Mouse (Mus musculus) embryonic stem cell, embryonic (primary cell): ENCODE measurements around the gene Gm4450.
"Not testable (repeated sequence)": the region's sequence is repeated elsewhere in the genome, so short reads cannot be mapped to it uniquely, and the experiment has no call there.

Experiments used
- CTCF ChIA-PET, 4 experiments: fragments of 300-600 bp in 2 of 4; fragments of 350-600 bp in 2 of 4; sonication (Branson Sonifier 250); formaldehyde crosslinking; loops; one replicate each; lab custom pipeline; 2022; ENCODE audit warnings: inconsistent platforms in 2 of 4; lab: Charles Lee
- POLR2A ChIA-PET, 4 experiments: fragments of 300-600 bp in 2 of 4; fragments of 350-600 bp in 2 of 4; sonication (Branson Sonifier 250); formaldehyde crosslinking; loops; one replicate each; lab custom pipeline; 2022; ENCODE audit warnings: antibody characterized with exemption in 4 of 4, inconsistent platforms in 1 of 4; lab: Charles Lee

Gene Gm4450

DNA sequence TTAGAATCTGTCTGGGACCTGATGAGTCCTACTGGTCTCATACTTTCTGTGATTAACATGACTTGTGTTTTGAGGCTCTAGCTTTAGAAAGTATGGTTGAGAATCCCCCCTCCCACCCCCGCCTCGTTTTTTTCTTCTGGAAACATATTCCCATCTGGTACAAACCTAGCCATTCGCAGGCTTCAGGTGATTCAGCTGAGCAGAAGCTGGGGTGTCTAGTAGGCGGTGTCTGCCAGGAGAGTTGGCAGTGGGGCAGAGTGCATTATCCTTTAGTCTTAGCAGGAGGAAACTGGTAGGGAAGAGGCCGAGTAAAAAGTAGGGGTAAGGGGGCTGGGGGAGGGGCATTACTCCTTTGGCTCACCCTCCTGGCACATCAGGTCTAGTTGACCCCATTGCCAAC lies 30.2 kb downstream of the Gm4450 start:
- POLR2A ChIA-PET, result no interaction called here
- CTCF ChIA-PET, result interaction anchor here in 1 of 4 experiments (1.3 kb wide), 1 partner anchor 44 kb away, joined by 4 read pairs; the partner anchor contains the start of gene Zfp697

DNA sequence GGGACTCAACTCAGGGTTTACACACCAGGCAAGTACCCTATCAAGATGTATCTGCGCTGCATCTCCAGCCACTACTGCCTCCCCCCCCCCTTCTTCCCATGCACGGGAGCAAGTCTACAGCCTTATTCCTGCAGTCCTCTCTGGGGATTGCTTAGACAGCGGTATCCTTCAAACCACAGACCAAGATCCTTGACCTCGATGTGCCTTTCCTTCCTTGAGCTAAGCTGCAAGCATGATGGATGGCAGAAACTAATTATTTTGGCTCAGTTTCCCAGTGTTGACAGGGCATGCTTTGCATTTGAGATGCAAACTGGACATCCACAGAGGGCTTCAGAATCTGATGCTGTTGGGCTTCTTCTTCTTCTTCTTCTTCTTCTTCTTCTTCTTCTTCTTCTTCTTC lies 34.0 kb downstream of the Gm4450 start:
- ChIA-PET POLR2A (no interaction called here), CTCF (no interaction called here)

DNA sequence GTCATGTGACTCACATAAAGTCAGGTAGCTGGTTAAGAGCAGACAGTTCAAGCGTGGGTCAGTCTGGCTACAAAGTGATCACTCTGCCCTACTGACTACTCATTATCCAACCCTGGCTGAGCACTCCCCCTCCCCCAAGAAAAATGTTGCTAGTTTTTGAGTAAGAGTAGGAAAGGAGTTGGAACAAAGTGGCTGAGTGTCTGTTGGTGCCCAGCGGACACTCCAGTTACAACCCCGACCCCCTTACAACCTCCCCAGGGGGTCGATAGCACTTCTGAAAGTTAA lies 37.2 kb downstream of the Gm4450 start:
- POLR2A ChIA-PET, result interaction anchor here in 1 of 4 experiments (1.0 kb wide), 1 partner anchor 71 kb away, joined by 4 read pairs; no protein-coding TSS in a partner anchor
- CTCF ChIA-PET, result interaction anchor here in 1 of 4 experiments (1.6 kb wide), 1 partner anchor 57 kb away, joined by 3 read pairs; no protein-coding TSS in a partner anchor

DNA sequence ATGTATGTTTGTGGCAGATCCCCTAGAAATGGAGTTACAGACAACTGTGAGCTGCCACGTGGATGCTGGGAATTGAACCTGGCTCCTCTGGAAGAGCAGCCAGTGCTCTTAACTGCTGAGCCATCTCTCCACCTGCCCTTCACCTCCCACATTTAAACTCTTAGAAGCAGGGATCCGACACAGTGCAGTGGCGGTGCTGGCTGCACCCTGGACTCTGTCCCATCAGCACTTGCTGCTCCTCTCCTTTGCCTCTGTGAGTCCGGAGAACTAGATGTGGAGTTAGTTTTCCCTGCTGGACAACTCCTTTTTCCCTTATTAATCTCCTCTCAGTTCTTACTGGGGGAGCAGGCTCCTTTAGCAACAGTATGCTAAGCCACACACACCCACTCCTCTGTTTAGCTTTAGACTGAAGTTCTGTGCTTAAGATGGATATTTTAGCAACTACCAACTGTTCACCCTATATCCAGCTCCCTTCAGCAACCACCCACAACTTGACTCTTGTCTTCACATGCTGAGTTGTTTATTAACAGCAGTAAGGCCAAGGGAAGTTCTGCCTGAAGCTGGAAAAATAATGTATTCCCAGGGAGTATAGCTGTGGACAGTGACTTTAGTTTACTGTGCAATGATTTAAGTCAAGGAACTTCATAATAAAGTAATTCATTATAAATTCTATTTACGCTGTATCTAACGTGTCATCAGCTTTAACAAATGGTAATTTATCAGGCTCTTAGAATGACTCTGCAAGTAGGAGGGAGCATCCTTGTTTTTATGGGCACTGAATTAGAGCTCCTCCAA lies 37.7 kb downstream of the Gm4450 start:
- ChIA-PET CTCF (interaction anchor here in 2 of 4 experiments (1.0 to 1.6 kb wide), 2 partner anchors 37 to 57 kb away, joined by 3 read pairs; partner anchors contain the start of gene Zfp697 (in 1 of the 2)), POLR2A (interaction anchor here in 1 of 4 experiments (1.0 kb wide), 1 partner anchor 71 kb away, joined by 4 read pairs; no protein-coding TSS in a partner anchor)

DNA sequence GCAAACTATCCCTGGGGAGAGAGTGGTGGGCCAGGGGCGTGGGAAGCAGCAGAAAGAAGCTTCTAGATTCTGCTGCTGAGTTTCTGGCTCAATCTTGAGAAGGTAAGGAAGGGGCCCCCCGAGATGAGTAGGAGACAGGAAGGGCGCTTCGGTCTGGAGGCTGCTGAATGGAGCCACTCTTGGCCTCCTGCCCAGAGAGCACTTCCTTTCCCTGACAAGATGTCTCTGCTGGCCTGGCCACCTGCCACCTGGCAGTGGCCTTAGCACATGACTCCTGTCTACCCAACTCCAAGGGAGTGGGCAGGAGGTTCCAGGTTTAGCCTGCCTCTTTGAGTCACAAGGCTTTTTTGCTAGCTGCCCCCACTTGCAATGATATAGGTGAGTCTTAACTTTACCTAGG lies 39.6 kb downstream of the Gm4450 start:
- POLR2A ChIA-PET, result no interaction called here
- CTCF ChIA-PET, result no interaction called here

DNA sequence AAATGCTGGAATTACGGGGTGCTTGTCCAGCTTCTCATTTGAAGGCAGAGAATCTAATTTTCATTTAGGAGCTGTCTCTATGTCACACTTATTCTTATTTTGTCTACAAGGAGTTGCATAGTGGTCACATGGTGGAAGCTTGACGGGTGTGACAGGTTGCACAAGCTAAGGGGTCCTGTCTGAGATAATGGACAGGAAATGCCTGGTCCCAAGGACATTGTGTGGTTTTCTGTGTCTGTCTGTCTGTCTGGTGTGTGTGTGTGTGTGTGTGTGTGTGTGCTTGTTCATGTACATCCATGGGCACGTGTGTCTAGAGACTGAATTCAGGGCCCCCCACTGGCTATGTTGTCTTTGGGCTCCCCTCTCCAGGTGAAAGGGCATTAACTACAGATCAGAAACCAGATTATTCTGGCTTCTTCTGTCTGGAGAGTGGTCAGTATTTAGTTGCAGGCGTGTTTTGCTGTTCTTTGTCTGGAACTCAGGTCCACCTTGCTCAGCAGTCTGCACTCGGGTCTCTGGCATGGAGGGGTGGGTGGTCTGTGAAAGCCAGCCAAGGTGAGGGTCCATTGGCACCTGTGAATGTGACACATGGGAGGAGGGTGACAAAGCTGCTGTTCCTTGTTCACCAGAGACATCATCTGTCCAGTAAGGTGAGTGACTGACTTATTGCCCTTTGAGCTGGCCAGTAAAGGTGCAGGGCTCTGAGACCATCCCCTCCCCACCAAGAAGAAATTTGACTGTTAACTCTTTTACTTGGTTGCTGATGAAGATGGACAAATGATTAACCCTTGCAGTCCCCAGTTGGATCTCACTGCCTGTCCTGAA lies 40.3 kb downstream of the Gm4450 start:
- ChIA-PET CTCF (no interaction called here), POLR2A (interaction anchor here in 2 of 4 experiments (0.6 kb wide), 2 partner anchors 404 to 843 kb away, joined by 3 to 4 read pairs; no protein-coding TSS in a partner anchor)

DNA sequence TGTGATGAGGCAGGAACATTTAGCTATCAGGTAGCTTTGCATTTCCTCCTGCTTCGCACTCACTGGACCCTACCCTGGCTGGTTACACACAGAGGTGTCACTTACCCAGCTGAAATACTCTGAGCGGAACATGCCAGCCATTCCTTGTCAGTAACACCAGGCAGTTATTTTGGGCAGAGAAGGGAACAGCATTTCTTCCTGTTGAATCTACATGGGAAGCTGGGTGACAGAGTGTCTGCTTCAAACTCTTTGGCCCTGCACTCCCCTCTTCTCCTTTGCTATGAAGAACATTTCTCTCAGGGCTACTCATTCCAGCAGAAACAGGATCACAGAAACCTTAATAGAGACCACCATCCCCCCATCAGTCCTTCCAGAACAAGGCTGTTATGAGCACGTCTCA lies 42.6 kb downstream of the Gm4450 start:
- CTCF ChIA-PET, result interaction anchor here in 1 of 4 experiments (0.5 kb wide), 1 partner anchor 348 kb away, joined by 5 read pairs; no protein-coding TSS in a partner anchor
- POLR2A ChIA-PET, result interaction anchor here in 1 of 4 experiments (1.4 kb wide), 1 partner anchor 32 kb away, joined by 3 read pairs; the partner anchor contains the start of gene Zfp697

DNA sequence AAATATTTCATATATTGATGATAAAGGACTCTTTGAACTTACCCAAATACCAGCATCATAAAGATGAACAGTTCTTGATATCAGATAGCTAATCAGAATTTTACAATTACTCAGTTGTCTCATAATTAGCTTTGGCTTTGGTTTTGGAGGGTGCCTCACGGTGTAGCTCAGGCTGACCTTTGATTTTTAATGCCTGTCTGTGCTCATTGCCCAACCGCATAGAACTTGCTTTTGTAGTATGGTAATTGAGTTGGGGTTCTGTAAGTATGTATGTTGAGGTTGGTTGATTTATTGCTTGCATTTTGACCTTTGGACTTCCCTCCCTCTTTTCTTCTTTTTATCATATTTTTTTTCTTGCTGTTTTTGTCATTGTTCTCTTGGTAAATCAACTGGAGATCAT lies 43.2 kb downstream of the Gm4450 start:
- POLR2A ChIA-PET, result interaction anchor here in 1 of 4 experiments (0.8 to 2.1 kb wide), 3 partner anchors 18 to 31 kb away, joined by 3 to 6 read pairs (median 3); partner anchors contain the start of gene Zfp697
- CTCF ChIA-PET, result no interaction called here

DNA sequence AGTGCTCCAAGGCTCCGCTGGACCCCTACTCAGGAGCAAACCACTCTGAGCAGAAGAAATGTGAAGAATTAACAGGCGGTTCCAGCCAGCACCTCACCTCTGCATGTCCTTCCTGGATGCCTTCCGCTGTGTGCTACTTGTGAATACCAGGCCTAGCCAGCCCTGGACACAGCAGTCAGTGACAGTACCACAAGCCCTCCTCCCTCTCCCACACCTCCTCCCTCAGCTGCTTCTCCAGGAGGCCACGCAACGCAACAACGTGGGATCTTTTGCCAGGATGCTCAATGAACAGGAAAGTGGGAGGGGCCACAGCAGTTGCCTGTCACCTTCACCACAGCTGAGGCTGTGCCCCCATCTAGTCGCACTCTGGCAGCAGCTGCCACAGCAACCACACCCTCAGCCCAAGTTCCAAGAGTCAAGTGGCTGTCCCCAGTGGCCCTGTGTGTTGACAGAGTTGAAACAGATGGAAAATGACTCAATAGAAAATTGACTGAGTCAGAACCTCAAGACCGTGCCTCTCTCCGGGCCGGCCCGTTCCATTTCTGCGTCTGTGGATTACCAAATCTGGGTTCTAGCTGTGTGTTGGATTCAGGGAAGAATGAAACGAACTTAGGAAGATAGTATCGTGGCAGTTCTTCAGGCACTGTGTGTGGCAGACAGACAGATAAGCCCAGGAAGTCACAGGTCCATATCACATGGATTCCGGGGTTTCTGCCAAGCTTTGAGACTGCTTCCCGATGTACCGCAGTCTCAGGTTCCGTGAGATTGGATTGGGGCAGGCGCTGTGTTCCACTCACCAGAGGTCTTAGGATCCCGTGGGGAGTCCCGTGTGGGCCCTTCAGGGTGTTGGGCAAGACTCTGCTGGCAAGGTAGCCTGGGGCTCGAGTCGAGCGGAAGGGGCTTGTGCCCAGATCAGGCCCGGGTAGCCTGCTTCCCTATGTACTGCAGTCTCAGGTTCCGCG lies 46.0 kb downstream of the Gm4450 start:
- POLR2A ChIA-PET, result interaction anchor here in 1 of 4 experiments (0.6 to 0.8 kb wide), 2 partner anchors 15 to 1271 kb away, joined by 3 to 5 read pairs; no protein-coding TSS in a partner anchor
- CTCF ChIA-PET, result not testable (repeated sequence)

DNA sequence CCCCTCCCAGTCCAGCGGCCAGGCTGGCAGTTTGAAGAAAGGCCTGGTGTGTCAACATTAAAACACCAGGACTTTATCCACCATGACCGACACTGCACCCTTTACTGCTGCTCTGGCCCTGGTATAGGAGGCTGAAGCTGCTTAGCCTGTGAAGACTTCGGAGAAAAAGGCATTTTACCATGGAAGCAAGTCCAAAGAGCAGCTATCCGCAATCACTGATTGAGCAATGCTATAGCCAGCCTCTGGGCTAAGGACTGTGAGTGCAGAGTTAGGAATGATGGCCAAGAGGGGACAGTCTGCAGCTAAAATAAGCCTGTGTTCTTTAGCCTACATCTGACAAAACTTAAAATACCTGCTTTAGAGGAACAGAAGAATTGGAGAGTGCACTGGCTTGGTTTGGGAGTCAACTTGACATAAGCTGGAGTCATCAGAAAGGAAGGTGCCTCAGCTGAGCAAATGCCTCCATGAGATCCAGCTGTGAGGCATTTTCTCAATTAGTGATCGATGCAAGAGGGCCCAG lies 49.6 kb downstream of the Gm4450 start:
- POLR2A ChIA-PET, result not testable (repeated sequence)

DNA sequence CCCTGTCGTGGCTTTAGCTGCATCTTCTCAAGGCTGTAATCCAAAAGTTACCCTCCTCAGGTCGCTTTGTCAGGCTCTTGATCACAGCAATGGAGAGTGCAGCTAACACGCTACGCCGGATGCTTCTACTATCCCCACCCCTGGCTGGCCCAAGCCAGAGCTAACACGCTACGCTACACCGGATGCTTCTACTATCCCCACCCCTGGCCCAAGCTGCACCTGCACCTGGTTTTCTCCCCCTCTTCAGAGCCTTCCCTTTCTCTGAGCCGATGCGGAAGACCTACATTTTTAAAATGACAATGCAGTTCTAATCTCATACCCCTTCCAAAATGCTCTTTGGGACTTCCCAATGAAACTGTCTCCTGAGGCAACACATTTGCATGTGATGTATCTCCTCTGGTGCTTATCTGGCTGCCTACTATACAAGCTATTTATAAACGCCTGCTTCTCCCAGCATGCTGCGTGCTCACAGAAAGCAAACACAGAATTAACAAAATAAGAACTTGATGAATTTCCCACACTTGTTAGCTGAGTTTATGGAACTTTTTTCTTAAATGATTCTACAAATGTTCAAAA lies 50.3 kb downstream of the Gm4450 start:
- POLR2A ChIA-PET, result not testable (repeated sequence)
- CTCF ChIA-PET, result interaction anchor here in 1 of 4 experiments (1.1 kb wide), 1 partner anchor 24 kb away, joined by 5 read pairs; the partner anchor contains the start of gene Zfp697

More for the DNA sequence above, 49.6 kb downstream of the Gm4450 start:
- CTCF ChIA-PET, result interaction anchor here in 1 of 4 experiments (1.1 kb wide), 1 partner anchor 25 kb away, joined by 5 read pairs; the partner anchor contains the start of gene Zfp697

DNA sequence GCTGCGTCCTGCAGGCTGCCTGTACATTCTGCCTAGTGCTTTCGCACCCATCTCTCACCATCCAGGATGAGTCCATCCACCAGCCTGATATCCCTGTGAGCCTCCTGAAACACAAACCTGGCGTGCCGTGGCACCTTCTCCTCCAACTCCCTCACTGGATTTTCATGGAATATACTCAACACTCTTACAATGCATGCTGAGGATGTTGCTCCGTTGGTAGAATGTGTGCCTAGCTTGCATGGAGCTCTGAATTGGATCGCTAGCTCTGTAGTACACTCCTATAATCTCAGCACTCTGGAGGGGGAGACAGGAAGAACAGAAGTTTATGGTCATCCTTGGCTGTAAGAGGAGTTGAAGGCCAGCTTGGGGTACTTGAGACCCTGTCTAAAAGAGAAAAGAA lies 51.0 kb downstream of the Gm4450 start:
- POLR2A ChIA-PET, result not testable (repeated sequence)

DNA sequence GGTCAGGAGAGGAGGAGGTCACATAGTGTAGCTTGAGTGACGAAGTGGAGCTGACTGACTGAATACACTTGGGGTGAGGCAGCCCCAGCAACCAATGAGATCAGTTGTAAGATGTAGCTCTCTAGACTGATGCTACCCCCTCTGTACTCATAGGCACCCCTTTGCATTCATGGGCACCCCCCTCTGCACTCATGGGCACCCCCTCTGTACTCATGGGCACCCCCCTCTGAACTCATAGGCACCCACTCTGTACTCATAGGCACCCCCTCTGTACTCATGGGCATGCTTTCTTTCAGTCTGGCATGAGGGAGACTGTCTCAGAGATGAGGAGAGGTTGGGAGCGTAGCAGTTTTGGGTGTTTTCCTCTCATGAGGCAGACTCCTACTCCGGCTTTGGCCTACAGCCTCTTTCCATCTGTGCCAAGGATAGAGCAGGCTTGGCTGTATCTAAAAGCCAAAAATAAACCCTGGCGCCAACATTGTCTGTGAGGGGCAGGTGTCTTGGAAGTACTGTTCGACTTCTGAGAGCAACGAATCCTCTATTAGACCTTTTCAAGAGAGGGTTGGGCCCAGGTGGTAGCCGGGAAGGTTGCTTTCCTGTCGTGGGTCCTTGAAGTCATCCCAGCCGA lies 52.5 kb downstream of the Gm4450 start:
- POLR2A ChIA-PET, CTCF ChIA-PET: not testable (repeated sequence)

More for the DNA sequence above, 51.0 kb downstream of the Gm4450 start:
- CTCF ChIA-PET, result interaction anchor here in 1 of 4 experiments (1.1 kb wide), 1 partner anchor 23 kb away, joined by 5 read pairs; the partner anchor contains the start of gene Zfp697
